Mouse (Mus musculus) embryonic stem cell, embryonic (primary cell): ENCODE measurements around the gene Pip4p1.
"Not testable (repeated sequence)": the region's sequence is repeated elsewhere in the genome, so short reads cannot be mapped to it uniquely, and the experiment has no call there.

Source experiments
- CTCF ChIA-PET, 4 experiments: fragments of 300-600 bp in 2 of 4; fragments of 350-600 bp in 2 of 4; sonication (Branson Sonifier 250); formaldehyde crosslinking; loops; one replicate each; lab custom pipeline; 2022; ENCODE audit warnings: inconsistent platforms in 2 of 4; lab: Charles Lee
- POLR2A ChIA-PET, 4 experiments: fragments of 300-600 bp in 2 of 4; fragments of 350-600 bp in 2 of 4; sonication (Branson Sonifier 250); formaldehyde crosslinking; loops; one replicate each; lab custom pipeline; 2022; ENCODE audit warnings: antibody characterized with exemption in 4 of 4, inconsistent platforms in 1 of 4; lab: Charles Lee

The Pip4p1 gene

DNA sequence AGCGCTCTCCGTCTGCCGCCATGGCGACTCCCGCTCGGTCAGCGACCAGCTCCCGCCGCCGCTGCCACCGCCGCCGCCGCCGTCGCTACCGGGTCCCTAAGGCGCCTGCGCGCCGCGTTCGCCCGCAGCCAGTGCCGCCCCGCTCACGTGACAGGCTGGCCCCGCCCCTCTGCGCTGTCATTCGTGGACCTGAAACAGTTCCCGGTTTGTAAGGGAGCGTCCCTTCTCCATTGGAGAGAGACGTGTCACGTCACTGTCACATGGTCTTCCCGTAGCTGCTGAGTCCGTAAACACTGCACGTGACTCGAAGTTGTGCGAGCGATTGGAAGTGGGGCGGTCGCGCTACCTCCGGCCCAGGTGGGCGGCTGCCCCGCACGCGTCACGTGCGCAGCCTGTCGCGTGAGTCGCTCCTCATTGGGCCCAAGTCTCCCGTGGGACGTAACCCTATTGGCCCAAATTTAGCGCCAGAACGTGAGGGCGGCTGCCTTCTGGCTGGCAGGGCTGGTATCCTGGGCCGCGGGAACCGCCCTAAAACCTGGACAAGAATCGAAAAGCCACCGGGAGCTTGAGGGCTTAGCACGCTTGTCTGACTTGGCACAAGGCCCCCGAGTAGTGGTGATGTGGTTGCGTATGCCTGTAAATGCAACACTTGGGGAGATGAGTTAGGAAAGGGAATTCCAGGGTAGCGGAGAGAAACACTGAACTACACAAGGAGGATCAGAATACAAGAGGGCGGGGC, at the start of gene Pip4p1, which contains the start of gene Pnp:
Gene Pip4p1 (minus strand): TSS at position 103 of the 739 bp plus-strand sequence.
Gene Pnp (plus strand): TSS at position 329 of the 739 bp plus-strand sequence.
- POLR2A ChIA-PET, result interaction anchor here (0.6 to 12.2 kb wide), 72 partner anchors 7 to 1759 kb away, joined by 3 to 159 read pairs (median 5); partner anchors contain the start of genes Ccnb1ip1 (in 4 of the 4), Parp2 (in 4 of the 4), Gm49342 (in 2 of the 4) and Tep1 (in 2 of the 4)
- CTCF ChIA-PET, result interaction anchor here in 1 of 4 experiments (0.6 kb wide), 1 partner anchor 133 kb away, joined by 3 read pairs; no protein-coding TSS in a partner anchor

DNA sequence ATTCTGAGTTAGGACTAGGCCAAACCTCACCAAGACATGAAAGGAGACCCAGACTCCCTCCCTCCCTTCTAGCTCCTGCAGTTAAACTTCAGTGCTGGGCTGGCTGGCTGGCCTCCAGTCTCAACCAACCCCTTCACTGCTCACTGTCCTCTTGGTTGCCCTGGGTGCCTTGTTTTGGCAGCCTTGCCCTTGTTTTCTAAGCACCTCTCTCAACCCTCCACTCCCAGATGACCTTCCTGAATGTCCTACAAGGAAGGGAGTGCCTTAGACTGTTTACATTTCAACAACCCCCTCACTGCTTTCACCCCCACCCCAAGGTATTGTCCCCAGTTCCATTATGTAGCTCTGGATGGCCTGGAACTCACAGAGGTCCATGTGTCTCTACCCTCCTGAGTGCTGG, 49.0 kb upstream of the Pip4p1 start:
- ChIA-PET POLR2A (interaction anchor here in 3 of 4 experiments (0.6 to 3.1 kb wide), 15 partner anchors 9 to 86 kb away, joined by 3 to 20 read pairs (median 3); partner anchors contain the start of genes Pnp (in 2 of the 3), Gm49342 (in 1 of the 3) and Pip4p1 (in 1 of the 3)), CTCF (interaction anchor here in 1 of 4 experiments (0.6 kb wide), 1 partner anchor 171 kb away, joined by 4 read pairs; no protein-coding TSS in a partner anchor)

DNA sequence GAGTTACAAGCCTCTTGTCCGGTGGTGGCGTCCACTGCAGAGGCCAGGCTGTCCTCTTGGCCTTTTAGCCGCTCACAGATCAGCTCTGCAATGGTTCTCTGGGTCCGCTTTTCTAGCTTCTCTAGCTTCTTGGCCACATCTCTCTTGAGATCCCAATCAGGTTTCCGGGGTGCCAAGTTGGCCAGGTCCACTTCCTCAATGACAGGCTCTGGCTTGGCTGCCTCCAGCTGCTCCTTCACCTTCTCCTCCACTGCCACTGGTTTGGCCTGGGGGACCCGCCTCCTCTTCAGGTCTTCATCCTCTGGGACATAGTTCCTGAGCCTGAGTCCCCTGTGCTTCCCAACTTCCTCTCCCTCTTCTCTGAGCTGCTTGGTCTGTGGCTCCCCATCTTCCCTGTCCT, 47.8 kb upstream of the Pip4p1 start:
- POLR2A ChIA-PET, result interaction anchor here in 1 of 4 experiments (1.2 to 3.1 kb wide), 7 partner anchors 9 to 55 kb away, joined by 3 to 20 read pairs (median 7); partner anchors contain the start of genes Apex1, Osgep, Pip4p1 and Pnp
- CTCF ChIA-PET, result interaction anchor here in 1 of 4 experiments (1.6 kb wide), 1 partner anchor 113 kb away, joined by 3 read pairs; the partner anchor contains the start of genes Ang and Rnase4

DNA sequence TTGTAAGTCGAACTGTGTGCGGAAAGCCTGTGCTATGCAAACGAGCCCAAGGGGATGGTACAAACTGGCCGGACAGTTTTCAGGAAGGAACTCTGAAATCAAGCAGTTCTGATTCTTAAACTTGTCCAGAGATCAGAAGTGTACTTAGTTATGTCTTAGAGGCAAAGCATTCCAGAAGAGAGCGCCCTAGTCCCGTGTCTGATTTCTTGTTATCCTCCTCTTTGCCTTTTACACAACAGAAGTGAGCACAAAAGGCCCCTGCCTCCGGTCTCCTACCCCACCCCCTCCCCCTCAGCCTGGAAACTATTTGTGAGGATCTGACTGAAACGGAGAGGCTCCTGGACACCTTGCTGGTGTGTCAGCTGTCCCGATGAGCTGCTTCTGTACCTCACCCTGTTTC, 46.0 kb upstream of the Pip4p1 start:
- POLR2A ChIA-PET, result interaction anchor here in 2 of 4 experiments (0.6 to 1.8 kb wide), 5 partner anchors 13 to 169 kb away, joined by 3 to 6 read pairs (median 4); partner anchors contain the start of genes Ccnb1ip1 (in 1 of the 2), Parp2 (in 1 of the 2), Pip4p1 (in 1 of the 2) and Pnp (in 1 of the 2)
- CTCF ChIA-PET, result interaction anchor here in 2 of 4 experiments (0.7 to 1.5 kb wide), 2 partner anchors 51 to 67 kb away, joined by 3 to 9 read pairs; no protein-coding TSS in a partner anchor

DNA sequence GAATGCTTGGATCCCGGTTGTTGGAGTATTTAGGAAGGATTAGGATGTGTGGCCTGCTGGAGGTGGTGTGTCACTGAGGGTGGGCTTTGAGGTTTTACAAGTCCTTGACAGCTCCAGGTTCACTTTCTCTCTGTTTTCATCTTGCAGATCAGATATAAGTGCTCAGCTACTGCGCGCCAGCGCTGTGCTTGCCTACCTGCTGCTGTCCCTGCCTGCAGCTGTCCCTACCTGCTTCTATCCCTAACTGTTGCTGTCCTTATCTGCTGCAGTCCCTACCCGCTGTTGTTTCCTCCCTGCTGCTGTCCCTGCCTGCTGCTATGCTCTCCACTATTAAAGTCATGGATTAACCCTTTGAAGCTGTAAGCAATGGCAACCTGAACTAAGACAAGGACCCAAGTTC, 44.3 kb upstream of the Pip4p1 start:
- POLR2A ChIA-PET, result interaction anchor here in 1 of 4 experiments (1.4 kb wide), 1 partner anchor 50 kb away, joined by 3 read pairs; the partner anchor contains the start of genes Apex1 and Osgep
- CTCF ChIA-PET, result no interaction called here

DNA sequence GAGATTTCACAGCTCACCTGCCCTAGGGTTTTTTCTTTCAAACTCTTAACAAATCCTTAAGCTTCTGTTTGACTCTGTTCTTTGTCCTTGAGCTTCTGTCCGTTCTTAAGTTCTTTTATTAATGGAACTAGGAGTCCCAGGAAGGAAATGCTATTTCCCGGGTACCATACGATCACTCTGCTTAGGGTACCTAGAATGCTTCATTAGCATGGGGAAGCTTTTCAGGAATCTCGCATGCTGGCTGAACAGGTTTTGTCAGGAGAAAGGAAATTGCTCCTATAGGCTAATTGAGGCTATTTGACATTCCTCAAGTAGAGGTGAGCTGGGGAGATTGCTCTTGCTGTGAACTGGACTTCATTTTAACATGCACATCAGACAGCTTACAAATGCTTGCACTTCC, 43.0 kb upstream of the Pip4p1 start:
- POLR2A ChIA-PET, result interaction anchor here (0.6 to 1.4 kb wide), 11 partner anchors 13 to 92 kb away, joined by 3 to 5 read pairs (median 3); partner anchors contain the start of genes Apex1 (in 1 of the 4), Gm49342 (in 1 of the 4), Osgep (in 1 of the 4) and Pip4p1 (in 1 of the 4)
- CTCF ChIA-PET, result interaction anchor here in 1 of 4 experiments (0.6 to 1.2 kb wide), 2 partner anchors 53 to 118 kb away, joined by 3 to 4 read pairs; no protein-coding TSS in a partner anchor

DNA sequence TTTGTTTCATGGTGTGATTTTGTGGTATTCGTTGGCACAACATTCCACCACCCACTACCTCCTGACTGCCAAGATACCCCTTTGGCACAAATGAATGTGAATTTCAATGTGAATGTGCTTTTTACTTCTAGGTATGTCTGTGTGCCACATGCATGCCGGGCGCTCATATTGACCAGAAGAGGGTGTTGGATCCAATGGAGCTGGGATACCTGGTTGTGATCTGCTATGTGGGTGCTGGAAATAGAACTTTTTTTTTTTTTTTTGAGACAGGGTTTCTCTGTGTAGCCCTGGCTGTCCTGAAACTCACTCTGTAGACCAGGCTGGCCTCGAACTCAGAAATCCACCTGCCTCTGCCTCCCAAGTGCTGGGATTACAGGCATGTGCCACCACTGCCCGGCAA, 42.4 kb upstream of the Pip4p1 start:
- POLR2A ChIA-PET, result interaction anchor here in 2 of 4 experiments (0.6 to 1.4 kb wide), 6 partner anchors 14 to 42 kb away, joined by 3 to 5 read pairs (median 3); partner anchors contain the start of genes Gm49342 (in 1 of the 2), Pip4p1 (in 1 of the 2) and Pnp (in 1 of the 2)
- CTCF ChIA-PET, result interaction anchor here in 1 of 4 experiments (1.2 kb wide), 1 partner anchor 117 kb away, joined by 4 read pairs; no protein-coding TSS in a partner anchor

DNA sequence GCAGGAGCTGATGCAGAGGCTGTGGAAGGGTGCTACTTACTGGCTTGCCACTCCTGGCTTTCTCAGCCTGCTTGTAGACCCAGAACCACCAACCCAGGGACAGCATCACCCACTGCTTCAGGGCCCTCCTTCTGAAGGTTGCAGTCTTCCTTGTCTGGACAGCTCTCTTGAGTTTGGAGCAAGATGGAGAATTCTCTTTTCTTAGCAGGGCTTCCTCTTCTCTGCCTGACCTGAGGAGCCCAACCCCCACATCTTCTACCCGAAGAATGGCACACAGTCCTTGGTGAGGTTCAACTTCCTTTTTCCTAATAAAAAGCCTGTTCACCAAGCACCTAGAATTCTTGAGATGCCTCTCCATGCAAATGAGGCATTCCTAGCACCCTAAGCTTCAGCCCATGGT, 40.2 kb upstream of the Pip4p1 start:
- CTCF ChIA-PET, result no interaction called here
- POLR2A ChIA-PET, result interaction anchor here in 2 of 4 experiments (0.6 to 4.7 kb wide), 5 partner anchors 9 to 50 kb away, joined by 3 to 20 read pairs (median 9); partner anchors contain the start of genes Pip4p1 (in 2 of the 2) and Pnp (in 2 of the 2)

DNA sequence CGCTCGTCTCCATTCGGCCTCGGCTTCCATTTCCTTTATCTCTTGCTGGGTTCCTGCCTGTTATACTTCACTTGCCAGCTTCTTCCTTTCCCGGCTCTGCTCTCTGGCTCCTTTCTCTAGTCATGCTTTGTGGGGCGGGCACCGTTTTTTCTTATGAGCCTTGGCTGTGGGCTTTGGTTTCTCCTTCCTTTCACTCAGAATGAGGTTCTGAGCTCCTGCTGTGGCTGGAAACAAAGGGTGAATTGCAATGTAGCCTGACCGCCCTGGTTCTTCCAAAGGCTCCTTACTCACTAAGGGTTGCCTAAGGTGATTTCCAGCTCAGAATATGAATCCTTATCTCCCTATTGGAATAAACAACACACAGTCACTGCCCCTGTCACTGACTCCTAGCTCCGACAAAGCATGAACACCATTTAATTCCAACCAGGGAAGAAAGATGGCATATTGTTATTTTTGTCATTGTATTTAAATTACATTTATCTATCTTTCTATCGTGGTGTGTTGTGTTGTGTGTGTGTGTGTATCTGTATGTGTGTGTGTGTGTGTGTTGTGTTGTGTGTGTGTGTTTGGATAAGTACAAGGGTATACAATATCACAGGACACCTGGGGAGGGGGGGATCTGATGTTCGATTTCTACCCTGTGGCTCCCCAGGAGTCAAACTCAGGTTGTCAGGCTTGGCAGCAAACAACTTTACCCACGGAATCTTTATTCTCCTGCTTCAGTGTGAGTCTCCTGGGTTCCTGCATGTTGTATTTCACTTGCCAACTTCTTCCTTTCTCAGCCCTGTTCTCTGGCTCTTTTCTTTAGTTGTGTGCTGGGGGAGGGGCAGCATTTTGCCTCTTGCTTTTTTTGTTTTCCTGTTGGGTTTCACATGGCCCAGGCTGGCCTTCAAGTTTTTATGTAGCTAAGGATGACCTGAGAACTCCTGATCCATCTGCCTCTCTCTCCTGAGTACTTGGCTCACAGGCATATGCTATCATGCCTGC, 39.2 kb upstream of the Pip4p1 start:
- POLR2A ChIA-PET, result interaction anchor here in 2 of 4 experiments (0.6 to 4.7 kb wide), 14 partner anchors 8 to 52 kb away, joined by 3 to 20 read pairs (median 4); partner anchors contain the start of genes Pip4p1 (in 2 of the 2), Pnp (in 2 of the 2), Gm49342 (in 1 of the 2) and Osgep (in 1 of the 2)
- CTCF ChIA-PET, result no interaction called here

DNA sequence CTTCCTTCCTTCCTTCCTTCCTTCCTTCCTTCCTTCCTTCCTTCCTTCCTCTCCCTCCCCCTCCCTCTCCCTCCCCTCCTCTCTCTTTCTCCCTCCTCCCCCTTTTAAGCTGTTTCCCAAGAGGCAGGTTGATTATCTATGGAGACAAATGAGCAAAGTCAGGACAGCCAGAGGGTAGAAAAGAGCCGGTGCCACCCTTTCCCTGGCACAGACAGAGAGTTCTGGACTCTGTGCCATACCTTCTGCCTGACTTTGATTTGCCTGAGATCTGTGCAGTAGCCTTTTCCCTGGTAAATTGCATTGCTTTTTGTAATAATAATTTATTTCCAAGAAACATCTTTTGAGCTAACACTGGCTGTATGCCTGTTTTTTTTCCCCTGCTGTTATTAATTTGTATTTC, 38.4 kb upstream of the Pip4p1 start:
- CTCF ChIA-PET, result interaction anchor here in 2 of 4 experiments (0.6 to 1.0 kb wide), 3 partner anchors 12 to 56 kb away, joined by 3 to 4 read pairs (median 4); no protein-coding TSS in a partner anchor
- POLR2A ChIA-PET, result interaction anchor here in 2 of 4 experiments (0.6 to 4.7 kb wide), 14 partner anchors 9 to 1131 kb away, joined by 3 to 20 read pairs (median 4); partner anchors contain the start of genes Pip4p1 (in 2 of the 2), Pnp (in 2 of the 2), Ccnb1ip1 (in 1 of the 2) and Gm49342 (in 1 of the 2)

DNA sequence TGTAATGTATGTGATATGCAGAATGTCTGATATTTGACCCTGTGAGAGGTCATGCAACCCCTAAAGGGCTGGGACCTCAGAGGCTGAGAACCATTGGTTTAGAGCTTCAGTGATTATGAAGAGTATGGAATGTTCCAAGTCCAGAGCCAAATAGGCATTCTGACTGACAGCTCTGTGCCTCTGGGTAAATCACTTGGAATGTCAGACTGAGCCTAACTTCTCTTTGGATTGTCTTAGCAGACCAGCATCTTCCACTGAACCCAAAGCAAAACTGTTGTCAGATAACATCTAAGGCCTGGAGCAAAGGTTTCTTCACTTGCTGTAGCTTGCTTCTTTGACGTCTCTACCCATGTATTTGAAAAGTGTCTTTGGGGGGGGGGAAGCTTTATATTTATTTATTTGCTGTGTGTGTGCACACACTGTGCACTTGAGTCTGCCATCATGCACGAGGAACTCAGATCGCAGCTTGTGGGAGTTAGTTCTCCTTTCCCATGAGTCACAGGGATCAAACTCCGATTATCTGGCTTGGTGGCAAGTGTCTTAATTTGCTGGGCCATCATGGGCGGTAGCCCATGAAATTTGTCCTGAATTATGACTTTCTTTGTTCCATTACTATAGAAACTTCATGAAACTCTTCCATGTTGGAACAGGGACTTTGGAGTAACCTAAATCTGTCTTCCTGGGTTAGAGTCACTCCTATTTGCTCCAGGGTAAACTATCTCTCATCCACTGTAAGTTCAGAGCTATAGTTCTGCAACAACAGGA, 37.7 kb upstream of the Pip4p1 start:
- POLR2A ChIA-PET, result interaction anchor here in 2 of 4 experiments (0.6 to 4.7 kb wide), 9 partner anchors 12 to 1131 kb away, joined by 3 to 20 read pairs (median 4); partner anchors contain the start of genes Pip4p1 (in 2 of the 2), Pnp (in 2 of the 2), Ccnb1ip1 (in 1 of the 2) and Osgep (in 1 of the 2)
- CTCF ChIA-PET, result interaction anchor here in 2 of 4 experiments (0.6 to 1.0 kb wide), 3 partner anchors 12 to 57 kb away, joined by 3 to 4 read pairs (median 4); no protein-coding TSS in a partner anchor

DNA sequence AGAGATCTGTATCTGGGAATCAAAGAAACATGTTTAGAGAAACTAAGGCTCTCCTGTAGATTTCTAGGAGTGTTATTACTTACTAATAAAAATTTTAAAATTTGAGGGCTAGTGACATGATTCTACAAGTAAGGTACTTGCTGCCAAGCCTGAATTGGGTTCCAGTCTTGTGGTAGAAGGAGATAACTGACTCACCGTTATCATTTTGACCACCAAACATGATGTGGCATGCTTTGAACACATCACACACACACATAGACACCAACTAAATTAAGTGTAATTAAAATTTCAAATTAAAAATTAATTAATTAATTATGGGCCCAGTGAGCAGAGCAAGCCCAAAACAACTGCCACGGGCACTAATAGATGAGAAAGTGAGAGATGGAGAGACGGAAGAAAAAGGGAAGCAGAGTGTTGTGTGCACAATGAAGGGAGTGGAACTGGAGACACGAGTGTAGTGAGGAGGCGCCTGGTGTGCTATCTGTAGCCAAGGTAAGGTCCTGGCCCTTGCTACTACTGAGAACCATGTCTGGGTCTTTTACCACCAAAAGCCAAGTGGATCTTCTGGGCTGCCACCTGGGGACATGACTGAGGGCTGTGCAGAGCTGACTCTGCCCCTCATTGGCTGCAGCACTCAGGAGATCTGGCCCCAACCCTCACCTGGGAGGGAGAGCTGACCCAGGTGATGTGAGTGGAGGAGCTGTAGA, 27.8 kb upstream of the Pip4p1 start:
- CTCF ChIA-PET, result not testable (repeated sequence)
- POLR2A ChIA-PET, result interaction anchor here in 2 of 4 experiments (1.0 to 2.0 kb wide), 2 partner anchors 9 to 20 kb away, joined by 4 to 6 read pairs; no protein-coding TSS in a partner anchor

DNA sequence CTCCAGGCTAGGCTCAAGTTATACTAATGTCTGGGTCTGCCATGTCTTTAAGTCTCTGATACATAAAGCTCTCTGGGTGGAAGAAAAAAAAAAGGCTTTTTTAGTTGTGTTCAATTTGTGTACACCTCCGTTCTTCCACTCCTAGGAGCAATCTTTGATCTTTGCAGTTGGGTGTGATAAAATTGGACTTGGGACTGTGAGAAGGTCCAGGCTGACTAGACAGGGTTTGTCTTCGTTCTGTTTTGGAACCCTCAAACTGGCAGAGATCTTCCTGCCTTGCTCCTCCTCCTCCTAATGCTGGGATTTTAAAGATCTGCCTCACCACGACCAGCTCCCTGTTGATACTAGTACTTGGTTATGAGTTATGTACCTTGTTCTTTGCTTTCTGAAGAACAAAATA, 26.5 kb upstream of the Pip4p1 start:
- ChIA-PET CTCF (interaction anchor here in 1 of 4 experiments (1.2 kb wide), 1 partner anchor 12 kb away, joined by 14 read pairs; no protein-coding TSS in a partner anchor), POLR2A (interaction anchor here in 3 of 4 experiments (1.0 to 3.7 kb wide), 7 partner anchors 11 to 134 kb away, joined by 3 to 60 read pairs (median 6); partner anchors contain the start of genes Gm49342 (in 2 of the 3), Ang (in 1 of the 3), Pip4p1 (in 1 of the 3) and Pnp (in 1 of the 3))

DNA sequence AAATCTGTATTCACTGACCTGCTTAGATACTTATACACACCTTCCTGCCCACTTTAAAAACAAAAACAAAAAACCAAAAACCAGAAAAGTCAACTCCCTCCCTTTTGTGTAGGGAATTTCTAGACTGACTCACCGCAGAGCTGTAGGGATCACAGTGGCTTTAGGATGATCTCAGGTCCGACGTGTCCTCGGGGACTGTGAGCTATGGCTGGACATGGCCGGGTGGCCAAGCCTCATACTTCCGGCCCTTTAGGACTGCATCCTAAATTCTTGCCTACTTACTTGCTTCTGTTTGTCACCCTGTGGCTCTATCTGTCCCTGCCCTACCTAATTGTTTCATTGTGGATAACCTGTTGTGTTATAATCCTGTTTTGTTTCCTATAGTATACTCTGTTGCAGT, 26.1 kb upstream of the Pip4p1 start:
- POLR2A ChIA-PET, result interaction anchor here in 3 of 4 experiments (1.0 to 3.7 kb wide), 7 partner anchors 11 to 134 kb away, joined by 3 to 60 read pairs (median 6); partner anchors contain the start of genes Gm49342 (in 2 of the 3), Ang (in 1 of the 3), Pip4p1 (in 1 of the 3) and Pnp (in 1 of the 3)
- CTCF ChIA-PET, result interaction anchor here in 1 of 4 experiments (1.2 kb wide), 1 partner anchor 12 kb away, joined by 14 read pairs; no protein-coding TSS in a partner anchor
